Mouse (Mus musculus): ENCODE data around the gene Sarnp. TPM values are rescaled to one million over a fixed set of nuclear protein-coding genes. Genes with fewer than 3 reads are reported as not detected.

Gene Sarnp
- polyA plus RNA-seq (2021; fragmentation: Nextera tagmentation) = 113 and 124 TPM in 2 replicates
- long read RNA-seq, experiment 1, transcript Sarnp-201 (11 exons, 918 nt) = major isoform, 21 of 82 reads
- long read RNA-seq, experiment 1, partial matches to known transcripts = 4 of 82 reads
- long read RNA-seq, experiment 1, other reads (novel, unspliced or antisense) = 57 of 82 reads
- long read RNA-seq, experiment 2, transcript Sarnp-201 (11 exons, 918 nt) = major isoform, 27 of 99 reads
- long read RNA-seq, experiment 2, partial matches to known transcripts = 11 of 99 reads
- long read RNA-seq, experiment 2, other reads (novel, unspliced or antisense) = 61 of 99 reads

GRCm38 (mm10) chr10:128817033-128817432 is at the start of gene Sarnp:
Sarnp (plus strand) TSS chr10:128817333.

GRCm38 (mm10) chr10:128790398-128791124 is 26.6 kb upstream of the Sarnp start, which contains the start of gene Mmp19:
Mmp19 (plus strand) TSS chr10:128790910.

DNA sequence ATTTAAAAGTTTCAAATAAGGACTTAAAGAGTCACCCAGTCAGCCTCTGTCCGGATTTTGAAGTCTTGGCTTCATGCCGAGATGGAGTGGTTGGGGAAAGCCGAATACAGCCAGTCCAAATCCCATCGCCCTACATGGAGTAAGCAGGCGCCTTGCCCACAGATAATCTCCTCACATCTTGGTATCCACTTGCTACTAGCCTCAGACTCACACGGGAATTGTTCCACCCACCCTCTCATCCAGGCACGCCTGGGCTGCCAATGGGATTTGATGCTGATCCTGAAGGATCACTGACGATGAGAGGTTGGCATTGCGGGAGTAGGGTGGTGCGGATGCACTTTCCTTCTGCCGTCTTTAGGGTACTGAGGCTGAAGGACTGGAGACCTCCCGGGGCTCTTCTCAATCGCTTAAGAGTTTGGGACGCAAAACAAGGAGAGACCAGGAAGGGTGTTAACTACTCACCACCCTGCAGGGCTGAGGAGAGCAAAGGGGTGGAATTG is 13.3 kb upstream of the Sarnp start, which contains the start of gene Dnajc14:
Gene Dnajc14, plus strand, starts transcription at position 292 of the 500 bp plus-strand sequence.

DNA sequence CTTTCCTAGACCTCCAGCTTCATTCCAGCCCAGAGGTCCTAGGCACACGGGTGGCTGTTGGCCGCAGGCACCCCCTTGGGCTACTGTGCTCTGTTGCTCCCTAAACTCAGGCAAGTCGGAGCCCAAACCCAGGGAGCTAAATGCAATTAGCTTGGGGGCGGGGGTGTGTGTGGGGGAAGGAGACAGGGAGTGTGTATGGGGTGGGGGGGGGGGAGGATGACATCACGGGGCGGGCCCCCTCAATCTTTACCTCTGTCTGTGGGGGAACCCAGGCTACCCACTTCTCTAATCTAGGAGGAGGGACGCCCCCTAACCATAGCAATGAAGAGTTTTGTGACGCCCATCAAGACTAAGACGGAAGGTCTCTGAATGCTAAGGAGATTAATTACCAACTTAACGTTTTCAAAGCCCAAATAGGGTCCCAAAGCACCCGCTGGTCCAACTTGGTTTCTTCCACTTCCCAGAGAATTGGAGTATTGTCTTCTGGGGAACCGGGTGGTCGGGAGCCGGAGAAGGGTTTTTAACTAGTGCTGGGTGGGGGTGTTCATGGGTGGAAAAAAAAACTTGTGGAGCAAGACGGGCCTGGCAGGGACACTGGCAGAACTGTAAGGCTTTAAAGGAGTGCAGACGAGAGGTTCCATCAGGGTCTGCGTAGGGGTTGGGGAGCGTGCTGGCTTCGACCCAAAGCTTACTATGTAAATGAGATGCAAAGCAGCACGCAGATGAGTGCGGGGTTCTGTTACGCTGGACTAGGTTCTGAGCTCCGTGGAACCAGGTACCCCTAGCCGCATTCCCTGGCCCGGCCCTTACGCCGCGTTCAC is 12.7 kb upstream of the Sarnp start, which contains the start of gene Tmem198b:
Gene Tmem198b, minus strand, starts transcription at position 100 of the 821 bp plus-strand sequence.

DNA sequence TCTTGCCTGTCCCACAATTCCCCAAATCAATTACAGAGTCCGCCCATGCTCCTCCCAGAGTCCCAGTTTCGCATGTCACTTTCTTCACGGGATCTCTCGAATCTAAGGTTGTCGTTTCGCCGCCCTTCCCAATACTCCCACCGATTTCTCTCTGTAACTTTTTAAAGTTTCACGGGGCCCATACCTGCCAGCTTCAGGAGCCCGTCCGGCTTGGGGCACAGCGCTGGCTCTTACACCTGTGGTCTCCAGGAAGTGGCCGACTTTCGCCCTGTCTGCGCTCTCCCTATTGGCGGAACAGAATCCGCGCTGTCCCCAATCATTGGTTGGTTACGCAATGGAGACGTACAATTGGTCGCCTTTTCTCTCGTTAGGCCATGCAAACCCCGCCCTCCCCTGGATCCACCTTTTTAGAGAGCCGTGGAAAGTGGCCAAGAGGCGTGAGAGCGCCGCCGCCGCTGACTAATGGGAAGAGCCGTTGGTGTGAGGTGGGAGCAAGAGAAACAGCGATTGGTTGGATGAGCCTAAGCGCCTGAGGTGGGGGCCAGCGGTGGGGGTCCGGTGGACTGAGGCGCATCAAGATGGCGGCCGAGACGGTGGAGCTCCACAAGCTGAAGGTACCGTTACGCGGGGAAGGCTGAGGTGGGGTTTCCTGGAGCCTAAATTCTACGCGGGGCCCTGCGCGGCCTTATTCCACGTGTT is 4.4 kb downstream of the Sarnp start, which contains the start of gene Ormdl2:
Gene Ormdl2, minus strand, starts transcription at position 288 of the 699 bp plus-strand sequence.

GRCm38 (mm10) chr10:128891296-128892094 is 74.4 kb downstream of the Sarnp start, which contains the start of gene Gdf11:
Gdf11 (minus strand) TSS chr10:128891718.

DNA sequence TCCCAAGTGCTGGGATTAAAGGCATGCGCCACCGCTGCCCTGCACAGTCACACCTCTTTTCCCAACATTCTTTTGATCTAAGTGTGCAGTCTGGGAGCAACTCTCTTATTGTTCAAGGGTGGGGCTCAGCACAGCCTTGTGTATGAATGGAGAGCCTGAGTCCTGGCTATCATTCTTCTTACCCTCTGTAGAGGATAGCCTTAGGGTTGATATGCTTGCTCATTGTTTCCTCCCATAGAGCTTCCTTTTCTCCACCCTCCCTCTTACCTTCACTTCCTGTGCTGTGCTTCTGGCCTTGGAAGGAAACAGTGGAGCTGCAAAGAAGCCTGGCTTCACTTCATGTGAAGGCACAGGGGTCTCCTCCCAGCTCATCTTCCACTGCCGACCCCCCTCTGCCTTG is 83.6 kb downstream of the Sarnp start, which contains the start of gene Cd63:
Gene Cd63, plus strand, starts transcription at position 292 of the 400 bp plus-strand sequence.

GRCm38 (mm10) chr10:128922822-128923012 is 105.6 kb downstream of the Sarnp start, which contains the start of gene Rdh5:
Rdh5 (minus strand) TSS chr10:128922888.

GRCm38 (mm10) chr10:128923935-128924334 is 106.8 kb downstream of the Sarnp start, which contains the start of gene Bloc1s1:
Bloc1s1 (minus strand) TSS chr10:128924035.

Other genes starting within 250 kb of the Sarnp start
- gene Erbb3, start 227.7 kb upstream of the Sarnp start, polyA plus RNA-seq (2021; fragmentation: Nextera tagmentation) = 1.4 and 1.7 TPM in 2 replicates
- gene Rps26, start 190.6 kb upstream of the Sarnp start, polyA plus RNA-seq (2021; fragmentation: Nextera tagmentation) = 1,144 and 1,161 TPM in 2 replicates
- gene Ikzf4, start 171.3 kb upstream of the Sarnp start, polyA plus RNA-seq (2021; fragmentation: Nextera tagmentation) = 3.2 and 6.0 TPM in 2 replicates
- 7.3 and 7.4 TPM in 2 replicates for gene Suox, start 143.3 kb upstream of the Sarnp start, polyA plus RNA-seq (2021; fragmentation: Nextera tagmentation)
- 45.1 and 76.1 TPM in 2 replicates for gene Rab5b, start 121.1 kb upstream of the Sarnp start, polyA plus RNA-seq (2021; fragmentation: Nextera tagmentation)
- gene Pmel, start 113.1 kb upstream of the Sarnp start, polyA plus RNA-seq (2021; fragmentation: Nextera tagmentation) = 0.31 and 0.96 TPM in 2 replicates
- gene Cdk2, start 112.3 kb upstream of the Sarnp start, polyA plus RNA-seq (2021; fragmentation: Nextera tagmentation) = 1.3 TPM in 2 replicates
- 4.4 and 4.6 TPM in 2 replicates for gene Dgka, start 72.5 kb upstream of the Sarnp start, polyA plus RNA-seq (2021; fragmentation: Nextera tagmentation)
- gene Pym1, start 69.4 kb upstream of the Sarnp start, polyA plus RNA-seq (2021; fragmentation: Nextera tagmentation) = 6.4 and 11.2 TPM in 2 replicates
- gene Mmp19, start 26.4 kb upstream of the Sarnp start, polyA plus RNA-seq (2021; fragmentation: Nextera tagmentation) = 0.12 and 0.13 TPM in 2 replicates
- 16.9 and 25.3 TPM in 2 replicates for gene Dnajc14, start 13.3 kb upstream of the Sarnp start, polyA plus RNA-seq (2021; fragmentation: Nextera tagmentation)
- gene Tmem198b, start 13.0 kb upstream of the Sarnp start, polyA plus RNA-seq (2021; fragmentation: Nextera tagmentation) = 3.4 and 3.7 TPM in 2 replicates
- 21.7 and 22.4 TPM in 2 replicates for gene Ormdl2, start 4.3 kb downstream of the Sarnp start, polyA plus RNA-seq (2021; fragmentation: Nextera tagmentation)
- gene Gdf11, start 74.4 kb downstream of the Sarnp start, polyA plus RNA-seq (2021; fragmentation: Nextera tagmentation) = 2.9 and 4.7 TPM in 2 replicates
- gene Cd63, start 83.7 kb downstream of the Sarnp start, polyA plus RNA-seq (2021; fragmentation: Nextera tagmentation) = 156 and 164 TPM in 2 replicates
- gene Rdh5, start 105.6 kb downstream of the Sarnp start, polyA plus RNA-seq (2021; fragmentation: Nextera tagmentation) = 7.4 and 8.4 TPM in 2 replicates
- 336 and 357 TPM in 2 replicates for gene Bloc1s1, start 106.7 kb downstream of the Sarnp start, polyA plus RNA-seq (2021; fragmentation: Nextera tagmentation)
- gene Itga7, start 116.5 kb downstream of the Sarnp start, polyA plus RNA-seq (2021; fragmentation: Nextera tagmentation) = 2.2 and 2.5 TPM in 2 replicates
- gene Mettl7b, start 143.7 kb downstream of the Sarnp start, polyA plus RNA-seq (2021; fragmentation: Nextera tagmentation) = not detected in 2 replicates
- not detected in 2 replicates for gene Olfr9, start 172.1 kb downstream of the Sarnp start, polyA plus RNA-seq (2021; fragmentation: Nextera tagmentation)
- gene Olfr763, start 193.5 kb downstream of the Sarnp start, polyA plus RNA-seq (2021; fragmentation: Nextera tagmentation) = not detected in 2 replicates
- not detected in 2 replicates for gene Olfr764-ps1, start 222.6 kb downstream of the Sarnp start, polyA plus RNA-seq (2021; fragmentation: Nextera tagmentation)
- not detected in 2 replicates for gene Olfr765, start 232.7 kb downstream of the Sarnp start, polyA plus RNA-seq (2021; fragmentation: Nextera tagmentation)

Measured in left cerebral cortex, adult 6 months (tissue).